Mouse (Mus musculus) Muller cell, postnatal 12 days (primary cell): ENCODE measurements around the gene Cpped1.

Experiments
- DNase-seq: peaks from one replicate; pipeline ENCODE4 v3.0.0-alpha.2; 2015; ENCODE audit errors: inconsistent ontology term

Gene Cpped1

DNA sequence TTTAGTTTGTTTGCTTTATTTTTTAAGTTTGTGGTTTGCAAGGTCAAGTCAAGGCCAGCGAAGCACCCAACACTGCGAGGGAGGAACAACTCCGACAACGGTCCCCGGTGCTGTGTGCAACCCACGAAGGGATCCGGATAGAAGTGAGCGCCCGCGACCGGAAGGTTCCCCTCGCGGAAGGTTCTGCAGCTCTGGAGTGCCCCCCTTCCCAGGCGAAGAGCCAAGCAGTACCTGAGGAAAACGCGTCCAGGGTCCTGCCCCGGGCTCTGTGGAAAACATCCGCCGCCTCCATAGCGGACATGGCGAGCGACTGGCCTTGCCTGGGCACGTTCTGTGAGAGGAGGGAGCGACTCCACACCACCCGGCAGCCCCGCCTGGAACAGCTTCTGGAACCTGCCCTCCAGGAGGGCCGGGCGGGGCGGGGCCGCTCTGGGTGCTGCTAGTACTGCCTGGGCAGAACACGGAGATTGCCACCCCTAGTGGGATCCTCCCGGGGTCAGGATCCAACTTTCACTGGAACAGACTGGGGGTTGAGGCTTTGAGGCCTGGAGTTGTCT, at the start of gene Cpped1:
Cpped1 (minus strand) TSS at position 411 of the 557 bp plus-strand sequence.
- DNase-seq: peak; percentile 96

DNA sequence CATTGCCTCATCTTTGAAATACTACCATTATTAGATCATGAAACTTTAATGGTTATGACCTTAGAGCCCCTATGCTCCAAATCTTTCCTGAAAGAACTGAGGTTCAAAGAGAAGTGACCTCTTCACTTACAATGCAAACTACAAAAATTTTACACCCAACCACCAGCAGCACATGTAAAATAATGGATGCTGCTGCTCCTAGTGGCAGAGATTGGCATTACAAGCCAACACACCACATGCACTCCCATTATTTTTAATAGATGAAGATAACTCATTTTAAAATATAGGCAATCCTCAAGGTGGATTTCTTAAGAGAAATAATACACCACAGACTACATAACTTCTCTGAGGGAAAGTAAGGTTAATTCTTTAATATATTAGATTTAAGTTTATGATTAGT, 31.2 kb upstream of the Cpped1 start:
- DNase-seq: peak; percentile 35

DNA sequence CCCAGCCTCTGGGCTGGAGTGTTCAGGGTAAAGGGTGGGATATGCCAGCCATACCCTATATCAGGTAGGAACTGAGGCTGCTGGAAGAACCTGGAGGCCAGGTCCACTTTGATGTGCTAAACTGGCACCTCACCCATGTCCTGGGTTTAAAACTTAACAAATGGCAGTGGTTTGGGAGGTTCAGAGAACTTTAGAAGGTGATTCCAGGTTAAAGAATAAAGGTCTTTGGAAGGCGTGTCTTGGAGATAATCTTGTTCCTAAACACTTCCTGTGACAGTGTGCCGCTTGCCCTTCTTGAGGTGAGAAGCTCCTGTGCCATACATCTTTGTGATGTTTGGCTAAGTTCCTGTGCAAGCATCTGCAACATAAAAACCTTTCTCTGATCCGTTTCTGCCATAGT, 1.6 kb upstream of the Cpped1 start:
- no peak for DNase-seq

DNA sequence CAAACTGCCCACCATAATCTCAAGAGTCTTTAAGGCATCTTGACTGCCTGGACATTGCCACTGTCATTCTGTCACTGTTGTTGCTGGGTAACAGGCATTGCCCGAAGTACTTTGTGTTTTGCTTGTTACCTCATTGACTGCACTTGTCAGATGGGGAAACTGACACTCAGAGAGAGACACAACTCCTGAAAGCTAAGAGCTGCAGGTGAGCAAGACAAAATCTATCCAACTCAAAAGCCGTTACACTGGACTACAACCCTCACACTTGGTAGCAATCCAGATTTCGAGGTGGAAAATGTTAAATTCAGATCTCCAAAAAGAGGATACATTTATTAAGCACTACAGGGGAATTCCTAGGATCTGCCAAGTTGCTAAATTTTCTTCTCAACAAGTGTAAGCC, 572 bp upstream of the Cpped1 start:
- DNase-seq: no peak

DNA sequence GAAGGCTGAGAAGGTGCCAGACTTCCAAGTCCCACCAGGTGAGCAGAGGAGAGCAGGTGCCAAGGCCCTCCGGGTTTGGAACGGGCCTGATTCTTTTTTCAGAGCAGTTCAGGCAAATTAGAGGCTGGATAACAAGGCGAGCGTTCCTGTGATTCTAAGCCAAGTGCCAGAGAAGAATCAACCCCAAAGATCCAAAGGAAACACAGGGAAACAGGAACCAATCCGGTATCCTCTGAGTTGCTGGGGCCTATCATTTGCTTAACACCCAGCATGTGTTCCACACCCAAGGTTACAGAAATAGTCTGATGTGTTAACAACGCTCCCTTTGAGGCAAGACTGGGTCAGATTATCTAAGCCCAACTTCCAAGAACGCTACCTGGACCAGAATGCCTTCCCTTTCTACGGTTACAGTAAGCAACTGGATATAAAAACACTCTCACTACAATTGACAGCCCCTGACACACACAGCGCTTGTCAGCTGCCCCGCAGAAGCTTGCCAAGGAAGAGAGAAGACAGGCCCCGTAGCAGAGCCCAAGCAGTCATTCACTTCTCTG, 707 bp downstream of the Cpped1 start:
- no peak for DNase-seq

DNA sequence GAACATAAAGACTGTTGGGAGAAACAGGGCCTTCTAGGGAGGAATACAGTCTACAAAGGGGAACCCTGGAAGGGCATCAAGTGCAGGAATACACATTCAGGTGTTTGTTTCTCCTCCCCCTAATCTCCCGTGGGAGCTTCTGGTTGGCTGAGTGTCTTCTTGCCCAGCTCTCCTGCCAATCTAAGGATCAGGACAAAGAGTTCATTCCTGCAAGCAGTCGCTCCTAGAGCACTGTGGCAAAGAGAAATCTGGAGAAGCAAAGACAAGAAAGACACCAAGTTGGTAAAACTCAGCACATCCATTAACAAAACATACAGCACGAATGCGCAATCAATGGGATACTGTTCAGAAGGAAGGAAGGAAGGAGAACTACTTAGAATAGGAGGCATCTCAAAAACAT, 1.4 kb downstream of the Cpped1 start:
- no peak for DNase-seq

DNA sequence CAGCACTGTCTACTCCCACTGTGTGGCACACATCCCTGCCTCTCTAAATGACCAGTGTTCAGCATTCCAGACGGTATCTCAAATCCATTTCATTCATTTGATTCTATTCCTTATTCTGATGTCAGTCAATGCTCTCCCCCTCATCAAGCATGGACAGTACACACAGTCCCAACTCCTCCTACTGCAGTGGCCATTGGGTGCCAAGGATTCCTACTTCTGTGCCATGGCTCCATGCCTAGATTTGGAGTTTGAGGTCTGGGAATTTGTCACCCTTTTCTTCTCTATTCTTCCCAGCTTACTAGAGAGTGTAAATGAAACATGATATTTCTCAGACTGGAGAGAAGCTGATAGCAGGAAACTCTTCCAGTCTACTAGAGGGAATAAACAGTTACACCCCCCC, 2.3 kb downstream of the Cpped1 start:
- peak; percentile 68 for DNase-seq

DNA sequence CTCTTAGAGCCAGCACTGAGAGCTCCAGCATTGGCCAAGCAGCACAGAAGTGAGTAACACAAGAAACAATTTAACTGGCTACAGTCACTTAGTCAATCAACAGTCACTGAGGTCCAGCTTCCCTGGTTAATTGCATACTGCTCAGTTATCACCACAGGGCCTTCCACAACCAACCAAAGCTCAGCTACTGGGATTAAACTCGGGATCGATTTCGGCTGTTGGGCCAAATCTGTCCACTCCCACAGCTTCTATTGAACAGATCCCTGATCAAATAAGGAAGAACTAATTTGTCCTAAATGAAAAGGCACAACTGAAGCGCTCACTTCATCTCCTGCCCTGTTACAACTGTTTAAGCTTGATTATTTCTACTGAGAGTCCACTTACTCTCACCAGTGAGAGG, 4.0 kb downstream of the Cpped1 start:
- no peak for DNase-seq

DNA sequence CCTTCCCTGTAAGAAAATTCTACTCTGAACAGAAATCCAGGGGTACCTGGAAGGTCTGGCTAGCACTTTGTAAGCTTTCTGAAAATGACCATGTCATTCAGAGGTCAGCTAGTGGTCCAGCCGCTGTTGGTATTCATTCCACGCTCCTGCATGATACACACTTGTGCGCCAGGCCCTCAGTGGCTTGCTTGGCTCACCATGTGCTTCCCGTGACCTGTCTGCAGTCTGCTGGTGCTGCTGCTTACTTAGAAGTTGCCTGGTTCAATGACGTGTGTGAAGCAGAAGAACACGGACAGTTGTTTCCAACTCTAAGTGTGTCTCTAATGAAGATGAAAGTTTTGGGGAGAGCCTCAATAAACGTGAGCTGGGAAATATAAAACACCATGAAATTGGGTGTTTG, 7.2 kb downstream of the Cpped1 start:
- no peak for DNase-seq

DNA sequence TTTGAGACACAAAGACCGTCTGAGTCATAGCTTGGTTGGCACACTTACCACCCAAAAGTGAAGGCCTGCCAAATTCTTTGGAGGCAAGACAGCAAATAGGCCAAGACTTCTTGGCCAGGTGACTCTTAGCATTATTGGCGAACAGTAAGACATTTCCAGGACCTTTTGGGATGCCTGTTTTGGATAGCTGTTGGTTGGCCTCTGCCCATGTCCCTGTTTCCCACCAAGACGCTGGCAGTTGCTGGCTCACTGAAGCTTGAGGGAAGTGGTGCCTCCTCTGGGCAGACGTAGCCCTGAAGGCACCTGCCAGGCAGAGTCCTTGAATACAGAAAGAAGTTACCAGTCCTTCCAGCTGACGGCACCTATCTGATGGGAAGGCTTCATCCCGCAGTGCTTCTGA, 8.9 kb downstream of the Cpped1 start:
- DNase-seq: peak; percentile 55

DNA sequence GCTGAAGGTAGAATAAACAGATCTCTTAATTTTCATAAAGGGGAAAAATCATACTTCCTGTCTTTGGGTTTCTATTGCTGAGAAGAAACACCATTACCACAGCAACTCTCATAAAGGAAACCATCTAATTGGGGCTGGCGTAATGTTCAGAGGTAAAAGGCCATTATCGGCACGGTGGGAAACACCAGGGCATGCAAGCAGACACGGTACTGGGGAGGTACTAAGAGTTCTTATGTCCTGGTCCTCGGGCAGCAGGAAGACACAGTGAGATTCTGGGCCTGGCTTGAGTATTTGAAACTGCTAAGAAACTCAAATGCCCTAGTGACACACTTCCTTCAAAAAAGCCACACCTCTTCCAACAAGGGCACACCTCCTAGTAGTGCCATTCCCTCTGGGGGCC, 12.8 kb downstream of the Cpped1 start:
- no peak for DNase-seq

DNA sequence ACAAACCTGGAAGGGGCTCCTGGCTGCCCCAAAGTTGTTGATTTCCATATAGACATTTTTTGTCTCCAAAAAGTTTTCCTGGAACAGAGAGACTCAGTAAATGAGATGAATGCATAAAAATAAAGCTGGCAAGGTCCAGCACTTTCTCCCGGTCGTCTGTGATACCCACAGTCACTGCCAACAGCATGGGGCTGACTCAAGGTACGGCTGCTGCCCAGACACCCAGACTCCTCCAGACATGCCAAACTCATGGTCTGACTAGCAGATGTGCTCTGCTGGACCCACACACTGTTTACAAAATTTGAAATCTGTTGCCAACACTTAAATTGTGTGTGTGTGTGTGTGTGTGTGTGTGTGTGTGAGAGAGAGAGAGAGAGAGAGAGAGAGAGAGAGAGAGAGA, 14.4 kb downstream of the Cpped1 start:
- no peak for DNase-seq

DNA sequence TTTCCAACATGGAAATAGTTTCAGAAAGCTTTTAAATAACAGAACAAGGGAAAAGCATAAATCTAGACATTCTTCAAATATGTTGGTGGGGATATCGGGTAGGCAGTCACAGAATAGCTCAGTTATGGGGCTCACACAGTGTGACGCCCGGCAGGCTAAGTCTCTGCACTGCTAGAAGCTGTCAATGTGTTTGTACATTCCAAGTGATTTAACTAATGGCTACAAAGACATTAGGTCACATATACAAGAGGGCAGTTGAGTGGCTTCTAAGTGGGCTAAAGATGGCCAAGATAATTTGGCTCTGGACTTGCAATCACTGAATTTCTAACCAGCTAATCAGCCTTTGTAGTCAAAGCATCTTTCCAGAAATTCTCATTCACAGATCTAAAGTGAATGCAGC, 19.1 kb downstream of the Cpped1 start:
- DNase-seq: no peak

DNA sequence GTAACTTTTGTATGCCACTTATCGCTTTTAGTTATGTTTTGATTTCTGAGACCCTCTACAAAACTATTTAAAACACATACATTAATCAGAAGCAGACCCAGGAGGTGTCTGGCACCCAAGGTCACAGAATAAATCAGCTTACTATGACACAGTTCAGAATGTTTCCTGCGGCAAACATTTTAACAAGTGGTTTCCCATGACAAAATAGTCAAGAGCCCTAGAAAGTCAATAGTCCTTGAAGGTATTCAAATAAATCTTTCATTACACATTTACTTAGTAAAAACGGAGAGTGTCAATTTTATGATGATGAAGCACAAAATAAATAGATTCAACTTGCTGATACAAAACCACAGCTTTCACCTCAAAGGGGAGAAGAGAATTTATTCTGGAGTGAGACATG, 19.5 kb downstream of the Cpped1 start:
- DNase-seq: no peak

DNA sequence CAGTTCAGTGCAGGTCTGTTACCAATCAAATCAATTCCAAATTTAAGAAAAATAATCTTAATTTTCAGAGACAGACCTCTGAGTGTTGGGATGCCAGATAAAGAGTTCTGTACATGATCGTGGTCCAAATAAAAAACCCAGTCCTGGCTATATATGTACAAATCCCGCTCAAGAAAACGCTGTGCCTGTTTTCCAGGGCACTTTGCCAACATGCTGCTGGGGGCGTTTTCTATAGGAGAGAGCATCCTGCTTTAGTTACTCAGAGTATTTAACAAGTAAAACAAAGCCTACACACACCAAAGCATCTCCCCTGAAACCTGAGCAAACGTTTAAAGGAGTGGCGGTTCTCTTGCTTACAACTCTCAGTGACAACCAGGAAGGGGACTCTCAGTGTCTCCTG, 27.4 kb downstream of the Cpped1 start:
- no peak for DNase-seq

DNA sequence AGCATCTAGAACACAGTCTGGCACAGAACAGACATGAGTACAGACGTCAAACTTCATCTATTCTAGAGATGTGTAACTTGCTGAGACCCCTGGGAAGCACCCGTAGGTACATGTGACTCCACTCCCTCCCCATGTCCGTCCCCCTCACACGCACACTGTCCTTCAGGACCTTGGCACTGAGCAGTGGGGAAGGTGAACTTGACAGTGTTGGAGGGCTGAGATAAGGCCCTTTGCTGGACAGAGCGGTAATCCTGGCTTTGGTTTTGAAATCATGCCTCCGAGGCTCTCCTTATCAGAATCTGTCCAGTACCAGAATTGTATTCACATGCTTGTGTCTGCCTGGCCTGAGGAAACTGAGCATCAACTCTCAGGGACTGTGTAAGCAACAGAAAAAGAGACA, 28.8 kb downstream of the Cpped1 start:
- DNase-seq: no peak

DNA sequence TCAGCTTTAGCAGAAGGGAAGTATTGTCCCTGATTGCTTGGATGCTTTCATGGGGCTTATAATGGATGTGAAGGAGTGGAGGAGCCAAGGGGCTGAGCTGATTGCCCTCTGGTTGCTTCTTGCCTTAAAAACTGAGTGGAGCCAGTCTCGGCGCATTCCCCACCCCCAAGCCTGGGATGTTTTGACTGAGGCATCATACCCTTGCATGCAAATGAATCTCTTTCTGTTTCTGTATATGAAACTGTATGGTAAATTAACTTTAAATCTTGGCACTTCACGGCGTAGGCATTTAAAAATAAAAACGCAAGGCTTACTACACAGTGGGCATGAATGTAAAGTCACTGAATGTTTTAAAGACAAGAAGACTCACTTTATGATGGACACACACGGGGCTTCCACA, 30.0 kb downstream of the Cpped1 start:
- DNase-seq: no peak

DNA sequence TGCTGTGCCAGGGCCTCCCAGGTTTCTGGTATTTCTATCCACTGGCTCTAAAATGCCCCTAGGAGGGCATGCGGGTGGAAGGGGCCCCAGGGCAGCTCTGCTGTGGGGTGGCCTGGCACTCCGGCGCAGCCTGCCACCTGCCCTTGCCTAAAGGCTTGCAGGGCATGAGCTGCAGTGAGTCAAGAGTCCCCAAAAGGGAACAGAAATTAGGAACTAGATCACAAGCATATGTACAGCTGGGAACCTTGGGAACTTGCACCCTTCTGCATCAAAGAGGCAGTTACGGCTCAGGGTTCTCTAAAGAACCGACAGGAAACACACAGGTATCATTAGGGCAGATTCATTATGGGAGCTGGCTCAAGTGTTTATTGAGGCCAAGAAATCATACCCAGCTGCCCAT, 34.0 kb downstream of the Cpped1 start:
- no peak for DNase-seq

DNA sequence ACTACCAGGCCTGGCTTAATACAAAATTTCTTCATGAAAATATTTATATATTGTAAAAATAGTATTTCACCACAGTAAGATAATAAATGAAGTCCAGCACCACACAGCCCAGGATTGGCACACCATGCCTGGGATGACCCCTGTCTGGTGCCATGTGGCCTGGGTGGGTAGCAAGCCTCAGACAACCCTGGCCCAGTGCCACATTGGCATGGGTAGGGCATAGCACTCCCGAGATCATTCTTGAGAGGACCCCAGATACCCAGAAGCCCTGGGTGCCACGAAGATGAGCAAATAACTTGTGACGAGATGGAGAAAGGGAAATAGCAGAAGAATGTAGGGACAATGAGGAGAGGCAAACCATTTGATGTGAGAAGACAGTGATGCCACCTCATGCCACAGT, 36.0 kb downstream of the Cpped1 start:
- no peak for DNase-seq

DNA sequence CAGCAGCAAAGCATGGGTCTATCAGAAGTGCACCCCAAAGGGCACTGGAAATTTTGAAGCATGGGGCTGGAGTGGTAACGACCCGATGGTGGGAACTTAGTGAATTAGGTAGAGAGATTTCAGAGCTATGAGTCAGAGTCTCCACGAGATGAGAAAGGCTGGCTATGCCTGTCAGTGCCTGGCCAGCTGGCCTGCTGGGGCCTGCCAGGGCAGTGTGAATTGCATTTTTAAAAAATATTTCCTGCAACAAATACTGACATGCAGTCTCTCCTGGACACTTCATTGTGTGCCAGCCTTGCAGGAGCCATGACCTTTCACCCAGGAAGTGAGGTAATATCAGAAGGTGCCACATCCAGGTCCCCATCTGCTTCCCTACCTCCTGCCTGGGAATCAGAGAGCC, 40.8 kb downstream of the Cpped1 start:
- peak; percentile 64 for DNase-seq

DNA sequence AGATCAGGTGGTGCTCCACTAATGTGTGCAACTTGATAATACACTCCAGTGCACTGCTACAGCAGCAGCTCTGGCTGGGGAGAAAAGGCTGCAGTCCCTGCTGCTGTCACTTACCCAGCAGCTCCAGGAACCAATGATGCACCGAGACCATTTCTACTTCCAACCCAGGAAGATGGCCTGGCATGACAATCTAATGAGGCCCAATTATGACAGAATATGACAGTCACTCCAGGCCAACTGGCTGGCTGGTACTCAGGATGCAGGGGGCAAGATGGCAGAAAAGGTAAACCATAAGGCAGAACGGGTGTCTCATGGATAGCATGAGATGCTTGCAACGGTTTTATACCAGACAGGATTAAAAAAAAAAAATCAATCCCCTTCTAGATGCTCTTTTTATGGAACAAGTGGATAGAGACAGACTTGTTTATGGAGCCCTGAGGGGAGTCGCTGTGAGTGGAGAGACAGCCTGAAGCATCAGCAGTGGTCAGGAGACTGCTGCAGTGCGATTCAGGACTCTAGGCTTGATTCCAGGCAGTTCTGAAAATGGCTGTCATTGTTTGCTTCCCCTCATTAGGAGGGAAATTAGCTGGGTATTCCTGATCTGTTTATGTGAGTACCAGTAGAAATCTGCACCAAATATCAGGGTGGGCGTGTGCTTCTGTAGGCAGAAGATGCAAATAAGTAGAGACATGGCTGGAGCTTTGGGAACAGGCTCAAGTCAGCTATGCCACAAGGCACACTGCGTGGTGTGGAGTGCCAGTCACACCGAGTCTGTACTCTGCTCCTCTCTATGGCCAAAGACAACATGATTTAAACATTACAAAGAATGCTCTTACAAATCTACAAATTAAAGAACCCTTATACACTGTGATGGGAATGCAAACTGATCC, 56.3 kb downstream of the Cpped1 start:
- peak; percentile 84 for DNase-seq

DNA sequence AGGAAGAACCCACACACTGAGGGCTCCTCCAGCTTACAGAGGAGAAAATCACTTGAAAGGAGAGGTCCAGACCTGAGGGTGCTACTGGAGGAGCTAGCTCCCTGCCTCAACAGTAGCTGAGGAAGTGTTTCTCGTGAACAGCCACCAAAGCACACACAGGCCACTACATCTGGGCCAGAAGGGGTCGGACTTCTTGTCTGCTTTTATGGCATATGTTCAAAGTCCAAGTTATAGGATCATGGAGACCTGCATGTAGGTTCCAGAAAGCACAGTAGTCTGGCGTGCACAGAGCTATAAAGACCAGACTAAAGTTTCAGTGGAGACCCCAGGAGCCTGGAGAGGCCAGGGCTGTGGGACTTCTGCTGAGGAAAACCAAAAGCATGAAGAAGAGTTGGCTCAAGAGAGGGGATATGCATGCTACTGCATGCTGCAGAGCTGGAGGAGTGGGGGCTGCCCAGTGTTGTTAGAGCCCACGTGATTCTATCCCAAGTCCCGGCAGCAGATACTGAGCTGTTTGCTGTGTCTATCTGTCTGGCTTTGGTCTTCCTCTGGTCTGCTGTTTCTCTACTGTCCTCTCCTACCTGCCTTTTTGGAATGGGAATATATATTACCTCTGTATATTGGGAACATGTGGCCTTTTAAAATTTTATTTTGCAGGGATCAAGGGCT, 60.1 kb downstream of the Cpped1 start:
- DNase-seq: no peak

DNA sequence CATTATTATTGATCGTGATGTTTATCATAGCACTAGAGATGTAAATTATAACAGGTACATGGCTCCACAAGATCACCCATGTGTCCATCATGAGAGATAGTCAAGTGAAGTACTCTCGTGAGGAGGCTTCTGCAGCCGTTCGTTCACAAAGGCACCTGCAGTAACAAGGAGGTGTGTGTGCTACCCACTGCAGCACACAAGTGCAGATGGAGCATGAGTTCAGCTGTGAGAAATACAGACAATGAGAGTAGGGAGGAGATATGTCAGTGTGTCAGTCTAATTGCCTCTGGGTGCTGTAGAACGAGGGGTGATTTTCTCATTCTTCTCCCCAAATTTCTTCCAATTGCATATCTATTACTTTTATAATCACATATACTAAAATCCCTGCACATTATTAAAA, 63.9 kb downstream of the Cpped1 start:
- DNase-seq: no peak
